9 mouse cellular contexts compared by ENCODE assay signal in the genomic region with DNA sequence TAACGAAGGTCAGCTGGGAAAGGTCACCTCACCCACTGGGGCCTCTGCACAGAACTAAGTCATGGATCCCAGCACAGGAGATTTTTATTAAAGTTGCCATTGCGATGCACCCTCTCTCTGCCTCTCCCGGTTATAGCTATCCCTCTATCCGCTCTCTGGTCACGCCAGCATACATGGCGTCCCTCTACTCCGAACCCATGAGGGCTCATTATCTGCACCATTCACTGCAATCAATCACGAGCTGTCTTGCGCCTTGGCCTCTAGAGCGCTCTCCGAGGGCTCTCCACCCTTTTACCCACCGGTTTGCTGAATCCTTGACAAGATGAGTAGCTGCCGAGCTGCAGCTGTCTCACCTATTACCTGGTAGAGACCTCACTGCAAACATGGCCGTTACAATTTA. TPM values are rescaled to one million over a fixed set of nuclear protein-coding genes. Genes with fewer than 3 reads are reported as not detected.
DNase-seq lines count a peak whose midpoint lies in the region; ATAC-seq and TF ChIP-seq lines count a peak whose summit lies in the region.
"Had no signal": no experiment of that assay in that cellular context is flagged by ENCODE, and none has a peak within 500 bp of the region (broad histone marks: within the 10 kb centered on the region; RNA-seq: fewer than 3 reads in every experiment).

No protein-coding gene starts in this region.

- H3K27me3 ChIP-seq in embryonic facial prominence, embryonic 14.5 days (replicated peaks; ENCODE audit: control insufficient read depth, insufficient read depth, low read length): no peaks in the 10 kb centered on the region
- no peaks in the 10 kb centered on the region for H3K27me3 ChIP-seq in limb, embryonic 10.5 days (ENCODE audit: low read depth, poor library complexity, severe bottlenecking)
- no peaks in the 10 kb centered on the region for H3K27me3 ChIP-seq in midbrain, embryonic 15.5 days (replicated peaks)

- H3K36me3 ChIP-seq in embryonic facial prominence, embryonic 14.5 days (ENCODE audit: control insufficient read depth, insufficient read depth, low read length): peaks cover 13% of the 10 kb centered on the region
- H3K36me3 ChIP-seq in limb, embryonic 10.5 days: peaks cover 21% of the 10 kb centered on the region
- no peaks in the 10 kb centered on the region for H3K36me3 ChIP-seq in midbrain, embryonic 15.5 days (replicated peaks)

- TF ChIP-seq CTCF in gastrocnemius, adult 2 months (IDR thresholded peaks at IDR 0.05): no peak

- no peak for DNase-seq in gastrocnemius, adult 2 months
- DNase-seq in gastrocnemius, adult 18-20 months (ENCODE audit: low spot score): no peak
- DNase-seq in embryonic facial prominence, embryonic 14.5 days (ENCODE audit: low spot score): no peak
- DNase-seq in limb, embryonic 10.5 days (ENCODE audit: low spot score): no peak
- DNase-seq in gastrocnemius, postnatal 25 days: no peak
- no peak for DNase-seq in ovary, postnatal 36 days (ENCODE audit: low spot score)
- no peak for DNase-seq in heart, adult 11 months

- no peak overlapping the region for H3K4me3 ChIP-seq in gastrocnemius, adult 2 months
- no peak overlapping the region for H3K4me3 ChIP-seq in embryonic facial prominence, embryonic 14.5 days (ENCODE audit: low read depth, low read length)
- no peak overlapping the region for H3K4me3 ChIP-seq in limb, embryonic 10.5 days
- H3K4me3 ChIP-seq in midbrain, embryonic 15.5 days: no peak overlapping the region

- no peaks in the 10 kb centered on the region for H3K9me3 ChIP-seq in embryonic facial prominence, embryonic 14.5 days (ENCODE audit: control insufficient read depth, low read length)
- no peaks in the 10 kb centered on the region for H3K9me3 ChIP-seq in limb, embryonic 10.5 days (replicated peaks)
- no peaks in the 10 kb centered on the region for H3K9me3 ChIP-seq in midbrain, embryonic 15.5 days

- 74% methylated on average over 14 of the region's 14 CpGs for WGBS in embryonic facial prominence, embryonic 14.5 days
- 43% methylated on average over 14 of the region's 14 CpGs for WGBS in limb, embryonic 10.5 days
- 61% methylated on average over 14 of the region's 14 CpGs for WGBS in midbrain, embryonic 15.5 days

- intact Hi-C loops in gastrocnemius, adult 2 months (cut with DNase I): no loop called here

- H3K27ac ChIP-seq in gastrocnemius, adult 2 months: peak overlapping the region; percentile 90
- H3K27ac ChIP-seq in embryonic facial prominence, embryonic 14.5 days (replicated peaks; ENCODE audit: low read depth, low read length): 0 out of 2 replicates have a peak overlapping the region, but pooled peaks have one; percentile 39
- H3K27ac ChIP-seq in limb, embryonic 10.5 days: peak overlapping the region; percentile 50; the same call in 1 of the 2 replicates
- H3K27ac ChIP-seq in midbrain, embryonic 15.5 days: peak overlapping the region; percentile 16

- H3K4me2 ChIP-seq in embryonic facial prominence, embryonic 14.5 days (ENCODE audit: low read depth, low read length): no peak overlapping the region
- no peak overlapping the region for H3K4me2 ChIP-seq in midbrain, embryonic 15.5 days

- H3K9ac ChIP-seq in embryonic facial prominence, embryonic 14.5 days (ENCODE audit: low read depth, low read length): no peak overlapping the region
- H3K9ac ChIP-seq in midbrain, embryonic 15.5 days: no peak overlapping the region; the same call in 1 of the 2 replicates

- H3K4me1 ChIP-seq in embryonic facial prominence, embryonic 14.5 days (ENCODE audit: control insufficient read depth, insufficient read depth, low read length): peaks cover 31% of the 10 kb centered on the region
- peaks cover 57% of the 10 kb centered on the region for H3K4me1 ChIP-seq in limb, embryonic 10.5 days
- H3K4me1 ChIP-seq in midbrain, embryonic 15.5 days: peaks cover 61% of the 10 kb centered on the region

- no peak for ATAC-seq in embryonic facial prominence, embryonic 14.5 days (ENCODE audit: low read depth)
- ATAC-seq in midbrain, embryonic 15.5 days (replicated peaks): no peak
- ATAC-seq: intestine, postnatal 0 days had no signal

RNA-seq across cellular contexts. Expression of a gene that starts 5.8 kb away (rescaled TPM):
- 10 to 100 TPM; 29.4 to 40.8 TPM for total RNA-seq in gastrocnemius, adult 2 months (2021)
- total RNA-seq in gastrocnemius, adult 18-20 months (2021): 10 to 100 TPM; 36.8 to 41.5 TPM
- 10.2 and 11.6 TPM in 2 replicates for polyA plus RNA-seq in embryonic facial prominence, embryonic 14.5 days (2014; fragmentation: Nextera tagmentation; extraction: Ambion mirVana)
- 7.6 and 8.0 TPM in 2 replicates for polyA plus RNA-seq in limb, embryonic 10.5 days (2016; fragmentation: Nextera tagmentation; extraction: Ambion mirVana)
- polyA plus RNA-seq in midbrain, embryonic 15.5 days (2015; fragmentation: Nextera tagmentation; extraction: Ambion mirVana): 38.4 and 39.4 TPM in 2 replicates
- 10 to 100 TPM; 23.3 to 25.1 TPM for total RNA-seq in gastrocnemius, postnatal 25 days (2021)

RNA-seq across cellular contexts. Expression of a gene that starts 32.1 kb away (rescaled TPM):
- total RNA-seq in gastrocnemius, adult 2 months (2021): 10 to 100 TPM in 1 of 2 experiments, 1 to 10 TPM in 1; 9.7 to 11.1 TPM
- total RNA-seq in gastrocnemius, adult 18-20 months (2021): 1 to 10 TPM; 9.6 to 9.9 TPM
- polyA plus RNA-seq in embryonic facial prominence, embryonic 14.5 days (2014; fragmentation: Nextera tagmentation; extraction: Ambion mirVana): 15.6 and 16.1 TPM in 2 replicates
- polyA plus RNA-seq in limb, embryonic 10.5 days (2016; fragmentation: Nextera tagmentation; extraction: Ambion mirVana): 13.3 and 15.9 TPM in 2 replicates
- 12.1 and 12.4 TPM in 2 replicates for polyA plus RNA-seq in midbrain, embryonic 15.5 days (2015; fragmentation: Nextera tagmentation; extraction: Ambion mirVana)
- total RNA-seq in gastrocnemius, postnatal 25 days (2021): 1 to 10 TPM; 9.2 to 10.0 TPM

Comparison
In these comparisons a context has a peak if more than half of its experiments do, and no peak if none do; other contexts are left out.
1. H3K27ac ChIP-seq: peak in every context shown above with its lines; median percentile 90 in gastrocnemius, adult 2 months; 50 in limb, embryonic 10.5 days; 39 in embryonic facial prominence, embryonic 14.5 days; 16 in midbrain, embryonic 15.5 days.